Mouse (Mus musculus) small intestine, adult 2 months (tissue): Measurements from ENCODE around the gene Csn3. TPM values are rescaled to one million over a fixed set of nuclear protein-coding genes. Genes with fewer than 3 reads are reported as not detected.

Experiments
- H3K27ac ChIP-seq: fragments of 200-500 bp; 2 replicates; pipeline ENCODE4 v1.5.1; 2012; ENCODE audit warnings: low read depth, low read length, control low read depth, inconsistent platforms; ENCODE audit not compliant: insufficient read depth
- H3K27me3 ChIP-seq: fragments of 200-500 bp; 2 replicates; pipeline ENCODE4 v1.6.1; 2012; ENCODE audit warnings: mild to moderate bottlenecking, moderate library complexity, low read length, inconsistent platforms; ENCODE audit not compliant: control insufficient read depth, insufficient read depth
- H3K36me3 ChIP-seq: fragments of 200-500 bp; 2 replicates; pipeline ENCODE4 v1.6.1; 2012; ENCODE audit warnings: mild to moderate bottlenecking, low read length, control low read depth, inconsistent platforms; ENCODE audit not compliant: control insufficient read depth, insufficient read depth
- H3K4me1 ChIP-seq: fragments of 200-500 bp; 2 replicates; pipeline ENCODE4 v1.6.1; 2012; ENCODE audit warnings: low read length, inconsistent platforms, mixed read lengths; ENCODE audit not compliant: control insufficient read depth, insufficient read depth, insufficient read length
- H3K4me3 ChIP-seq: fragments of 200-500 bp; 2 replicates; pipeline ENCODE4 v1.5.1; 2012; ENCODE audit warnings: low read depth, mild to moderate bottlenecking, control low read depth, inconsistent platforms, low read length, moderate library complexity
- CTCF ChIP-seq: fragments of 200-500 bp; IDR thresholded peaks from 2 replicates; pipeline ENCODE4 v1.5.1; 2012; ENCODE audit warnings: low read depth, mild to moderate bottlenecking, control low read depth, inconsistent platforms, low read length, moderate library complexity, mixed read lengths; ENCODE audit not compliant: insufficient replicate concordance, insufficient read length; ENCODE audit errors: extremely low read depth
- POLR2A ChIP-seq: fragments of 200-500 bp; IDR thresholded peaks from 2 replicates; pipeline ENCODE4 v1.6.1; 2012; ENCODE audit warnings: low read depth, mild to moderate bottlenecking, control low read depth, inconsistent platforms, low read length, moderate library complexity
- WGBS: fragments of 180-500 bp; shearing (Covaris S2); methylation state at CpG from one replicate; pipeline ENCODE4 v1.1.7; 2018; 5-methylcytosine and 5-hydroxymethylcytosine counted together
- polyA plus RNA-seq: library from polyadenylated mRNA; depleted of rRNA; stranded (reverse); fragments of >200 nt; gene quantifications from 2 replicates; pipeline ENCODE4 v1.2.3, GENCODE M21; 2012; rRNA removed

The Csn3 gene
- polyA plus RNA-seq, 1 experiment, result not detected

DNA sequence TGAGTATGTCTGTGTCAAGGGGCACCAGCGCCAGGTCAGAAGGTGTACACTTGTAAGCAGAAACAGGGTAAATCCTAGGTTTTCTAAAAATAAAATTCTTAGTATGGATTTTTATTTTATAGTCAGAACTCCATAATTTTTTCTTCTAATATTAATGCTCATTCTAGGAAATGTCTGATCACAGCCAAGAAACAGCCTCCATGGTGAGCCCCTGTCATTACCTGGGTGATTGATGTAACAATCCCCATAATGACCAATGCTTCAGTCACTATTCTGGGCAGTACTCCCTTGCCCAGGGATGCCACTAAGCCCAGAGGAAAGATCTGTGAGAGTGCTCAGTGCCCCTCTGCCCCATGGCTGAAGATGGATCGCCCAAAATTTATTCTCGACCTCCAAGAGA, 53.8 kb downstream of the Csn3 start, which contains the start of gene Cabs1:
Gene Cabs1 (plus strand): TSS at position 301 of the 400 bp plus-strand sequence.
- TF ChIP-seq CTCF, result no peak
- no peak for TF ChIP-seq POLR2A
- Histone ChIP-seq H3K27me3 (no peaks in the 10 kb centered on the region), H3K4me1 (no peaks in the 10 kb centered on the region), H3K27ac (no peak within 1 kb of the TSS), H3K4me3 (no peak within 1 kb of the TSS), H3K36me3 (no peaks in the 10 kb centered on the region)
- 80% methylated on average over 3 of the region's 3 CpGs for WGBS

Other genes starting within 250 kb of the Csn3 start
- gene Csn2, start 225.9 kb upstream of the Csn3 start, polyA plus RNA-seq, result 0.28 TPM in 1 of 2 replicates, not detected in the other
- not detected in 2 replicates for gene Csn1s2a, start 151.0 kb upstream of the Csn3 start, polyA plus RNA-seq
- not detected in 2 replicates for gene Csn1s2b, start 117.5 kb upstream of the Csn3 start, polyA plus RNA-seq
- not detected in 2 replicates for gene Prr27, start 99.9 kb upstream of the Csn3 start, polyA plus RNA-seq
- not detected in 2 replicates for gene Odam, start 40.5 kb upstream of the Csn3 start, polyA plus RNA-seq
- not detected in 2 replicates for gene 2310003L06Rik, start 43.9 kb downstream of the Csn3 start, polyA plus RNA-seq
- not detected in 2 replicates for gene Gm28434, start 43.9 kb downstream of the Csn3 start, polyA plus RNA-seq
- gene Cabs1, start 53.9 kb downstream of the Csn3 start, polyA plus RNA-seq, result not detected in 2 replicates
- not detected in 2 replicates for gene Smr3a, start 77.0 kb downstream of the Csn3 start, polyA plus RNA-seq
- not detected in 2 replicates for gene Smr2, start 161.0 kb downstream of the Csn3 start, polyA plus RNA-seq
- not detected in 2 replicates for gene Gm11116, start 186.0 kb downstream of the Csn3 start, polyA plus RNA-seq
- not detected in 2 replicates for gene Gm11115, start 228.5 kb downstream of the Csn3 start, polyA plus RNA-seq